Mouse (Mus musculus) liver, embryonic 13.5 days (tissue): ENCODE results near the gene Jag2. TPM values are rescaled to one million over a fixed set of nuclear protein-coding genes. Genes with fewer than 3 reads are reported as not detected.

Source experiments
- ATAC-seq: fragments of 200-750 bp; cut with Nextera tagmentation; 2 replicates; pipeline ENCODE4 v1.8.0; 2017; ENCODE audit warnings: low read depth, mild to moderate bottlenecking, moderate number of reproducible peaks, moderate library complexity
- DNase-seq: peaks from one replicate; pipeline ENCODE4 v3.0.0; 2022
- H3K27ac ChIP-seq: fragments of 300-500 bp; sonication (generic); 2 replicates; pipeline ENCODE4 v1.5.1; 2015; ENCODE audit warnings: moderate library complexity, mild to moderate bottlenecking, inconsistent platforms
- H3K27me3 ChIP-seq: fragments of 300-500 bp; sonication (generic); 2 replicates; pipeline ENCODE4 v1.6.1; 2015; ENCODE audit warnings: mild to moderate bottlenecking, inconsistent platforms
- H3K36me3 ChIP-seq: fragments of 300-500 bp; sonication (generic); 2 replicates; pipeline ENCODE4 v1.6.1; 2015; ENCODE audit warnings: mild to moderate bottlenecking, inconsistent platforms
- H3K4me1 ChIP-seq: fragments of 300-500 bp; sonication (generic); replicated peaks from 2 replicates; pipeline ENCODE4 v1.6.1; 2015; ENCODE audit warnings: inconsistent platforms
- H3K4me2 ChIP-seq: fragments of 300-500 bp; sonication (generic); 2 replicates; pipeline ENCODE4 v1.6.1; 2015; ENCODE audit warnings: inconsistent platforms, mild to moderate bottlenecking, moderate library complexity
- H3K4me3 ChIP-seq: fragments of 300-500 bp; sonication (generic); replicated peaks from 2 replicates; pipeline ENCODE4 v1.5.1; 2015; ENCODE audit warnings: mild to moderate bottlenecking, inconsistent platforms
- H3K9ac ChIP-seq: fragments of 300-500 bp; sonication (generic); 2 replicates; pipeline ENCODE4 v1.6.1; 2015; ENCODE audit warnings: mild to moderate bottlenecking, inconsistent platforms
- H3K9me3 ChIP-seq: fragments of 300-500 bp; sonication (generic); replicated peaks from 2 replicates; pipeline ENCODE4 v1.6.1; 2016; ENCODE audit warnings: inconsistent platforms
- WGBS: fragments of 180-500 bp; shearing (Covaris S2); methylation state at CpG from one replicate; pipeline ENCODE4 v1.1.7; 2015; ENCODE audit not compliant: insufficient replicate concordance; 5-methylcytosine and 5-hydroxymethylcytosine counted together
- microRNA-seq: library from miRNA; unstranded; fragments of <30 nt; microRNA quantifications from one replicate; pipeline ENCODE4, GENCODE M21; 2016
- polyA plus RNA-seq: library from polyadenylated mRNA; unstranded; fragments of >200 nt; fragmentation: Nextera tagmentation; extraction: Ambion mirVana; gene quantifications from 2 replicates; pipeline ENCODE4 v1.2.1, GENCODE M21; 2015

Gene Jag2
- polyA plus RNA-seq, 1 experiment from 2014 or later = 0.20 TPM

GRCm38 (mm10) chr12:112866467-112867080, 63.0 kb downstream of the Jag2 start:
- ATAC-seq (no peak), DNase-seq (no peak)
- H3K4me2 ChIP-seq = no peak overlapping the region
- H3K36me3 ChIP-seq = no peaks in the 10 kb centered on the region
- peaks cover 31% of the 10 kb centered on the region for H3K27me3 ChIP-seq
- H3K9me3 ChIP-seq = no peaks in the 10 kb centered on the region
- H3K27ac ChIP-seq = no peak overlapping the region
- no peak overlapping the region for H3K4me3 ChIP-seq
- H3K9ac ChIP-seq = no peak overlapping the region
- WGBS = 67% methylated on average over 8 of the region's 8 CpGs
- peaks cover 9% of the 10 kb centered on the region for H3K4me1 ChIP-seq

- H3K4me2 ChIP-seq = no peak overlapping the region
- H3K27ac ChIP-seq = no peak overlapping the region
- H3K4me3 ChIP-seq = no peak overlapping the region
- H3K27me3 ChIP-seq = peaks cover 15% of the 10 kb centered on the region; the same call in 1 of the 2 replicates
- 39% methylated on average over 7 of the region's 7 CpGs for WGBS
- peaks cover 15% of the 10 kb centered on the region for H3K4me1 ChIP-seq
- H3K36me3 ChIP-seq = no peaks in the 10 kb centered on the region
- DNase-seq (no peak), ATAC-seq (no peak)
- no peaks in the 10 kb centered on the region for H3K9me3 ChIP-seq
- no peak overlapping the region for H3K9ac ChIP-seq
Observed at GRCm38 (mm10) chr12:112864804-112865203, 64.8 kb downstream of the Jag2 start.

GRCm38 (mm10) chr12:112861911-112862321, 67.7 kb downstream of the Jag2 start:
- H3K9ac ChIP-seq = no peak overlapping the region
- no peaks in the 10 kb centered on the region for H3K9me3 ChIP-seq
- no peaks in the 10 kb centered on the region for H3K36me3 ChIP-seq
- no peaks in the 10 kb centered on the region for H3K27me3 ChIP-seq
- H3K4me1 ChIP-seq = peaks cover 9% of the 10 kb centered on the region
- H3K4me3 ChIP-seq = no peak overlapping the region
- H3K27ac ChIP-seq = no peak overlapping the region
- ATAC-seq = no peak
- WGBS = 70% methylated on average over 9 of the region's 9 CpGs
- DNase-seq = no peak
- no peak overlapping the region for H3K4me2 ChIP-seq

DNA sequence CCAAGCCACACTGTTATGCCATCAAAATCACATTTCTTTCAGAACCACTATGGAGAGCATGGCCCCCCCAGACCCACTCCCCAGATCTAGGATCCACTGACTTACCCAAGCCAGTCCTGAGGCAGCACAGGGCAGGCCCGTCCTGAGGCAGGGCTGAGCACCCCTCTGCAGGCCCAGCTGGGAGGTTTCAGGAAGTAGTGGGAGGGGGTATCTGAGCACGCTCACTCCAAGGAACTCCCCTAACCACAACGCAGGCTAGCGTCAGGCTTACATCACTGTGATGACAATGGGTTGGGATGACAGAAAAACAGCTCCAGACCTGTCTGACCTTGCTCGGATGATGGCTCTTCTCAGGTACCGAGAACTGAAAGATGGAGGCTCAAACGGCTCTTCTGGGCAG, 68.8 kb downstream of the Jag2 start:
- Histone ChIP-seq H3K27ac (no peak overlapping the region), H3K4me2 (0 out of 2 replicates have a peak overlapping the region, but pooled peaks have one; percentile 19), H3K4me3 (no peak overlapping the region), H3K36me3 (no peaks in the 10 kb centered on the region), H3K9me3 (no peaks in the 10 kb centered on the region), H3K4me1 (peaks cover 9% of the 10 kb centered on the region), H3K27me3 (no peaks in the 10 kb centered on the region), H3K9ac (no peak overlapping the region)
- peak; percentile 37; the same call in 1 of the 2 replicates for ATAC-seq
- 39% methylated on average over 7 of the region's 7 CpGs for WGBS
- DNase-seq = no peak

DNA sequence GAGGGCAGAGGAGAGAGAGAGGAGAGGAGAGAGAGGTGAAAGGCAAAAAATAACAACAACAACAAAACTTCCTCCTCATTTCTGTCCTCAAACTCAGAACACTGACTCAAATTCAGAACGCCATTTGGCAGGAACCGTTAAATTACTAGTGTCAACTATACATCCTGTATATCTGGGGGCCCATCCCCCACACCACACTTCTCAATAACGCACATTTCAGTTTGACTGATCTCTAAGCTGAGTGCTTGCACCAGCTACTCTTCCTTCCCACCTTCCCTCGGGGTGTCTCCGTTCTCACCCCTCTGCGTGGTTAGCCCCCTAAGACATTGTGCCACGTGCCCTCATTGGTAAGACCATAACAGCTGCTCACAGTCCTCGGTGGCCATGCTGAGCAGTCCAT, 69.6 kb downstream of the Jag2 start:
- ATAC-seq (no peak), DNase-seq (no peak)
- no peaks in the 10 kb centered on the region for H3K36me3 ChIP-seq
- H3K4me2 ChIP-seq = 0 out of 2 replicates have a peak overlapping the region, but pooled peaks have one; percentile 19
- H3K9ac ChIP-seq = no peak overlapping the region
- no peaks in the 10 kb centered on the region for H3K9me3 ChIP-seq
- no peaks in the 10 kb centered on the region for H3K27me3 ChIP-seq
- H3K4me1 ChIP-seq = peaks cover 9% of the 10 kb centered on the region
- H3K4me3 ChIP-seq = no peak overlapping the region
- WGBS = 28% methylated on average over 8 of the region's 8 CpGs
- no peak overlapping the region for H3K27ac ChIP-seq

GRCm38 (mm10) chr12:112858581-112859336, 70.8 kb downstream of the Jag2 start:
- no peak for ATAC-seq

More at GRCm38 (mm10) chr12:112858581-112859336, 70.8 kb downstream of the Jag2 start:
- peaks cover 7% of the 10 kb centered on the region; the same call in 1 of the 2 replicates for H3K4me1 ChIP-seq
- 70% methylated on average over 9 of the region's 9 CpGs for WGBS
- no peaks in the 10 kb centered on the region for H3K27me3 ChIP-seq
- no peaks in the 10 kb centered on the region for H3K9me3 ChIP-seq
- no peak overlapping the region for H3K4me2 ChIP-seq
- H3K27ac ChIP-seq = no peak overlapping the region
- H3K4me3 ChIP-seq = no peak overlapping the region
- no peak overlapping the region for H3K9ac ChIP-seq
- no peak for DNase-seq
- no peaks in the 10 kb centered on the region for H3K36me3 ChIP-seq

Small RNA genes lying within 50 kb of the gene (microRNA-seq; reads per million reads assigned to microRNA genes)
- gene Mir6941 = not detected

Other genes starting within 250 kb of the Jag2 start
- 2.5 and 2.9 TPM in 2 replicates for gene Cep170b, start 209.3 kb downstream of the Jag2 start, polyA plus RNA-seq
- gene Pld4, start 169.1 kb downstream of the Jag2 start, polyA plus RNA-seq = 9.6 and 11.0 TPM in 2 replicates
- gene Ahnak2, start 127.1 kb downstream of the Jag2 start, polyA plus RNA-seq = 0.13 and 0.15 TPM in 2 replicates
- gene Clba1, start 120.8 kb downstream of the Jag2 start, polyA plus RNA-seq = 0.71 and 0.83 TPM in 2 replicates
- 69.5 and 76.9 TPM in 2 replicates for gene Cdca4, start 100.4 kb downstream of the Jag2 start, polyA plus RNA-seq
- 0.23 and 0.30 TPM in 2 replicates for gene Gpr132, start 61.5 kb downstream of the Jag2 start, polyA plus RNA-seq
- gene Nudt14, start 12.3 kb upstream of the Jag2 start, polyA plus RNA-seq = 14.7 and 15.2 TPM in 2 replicates
- 6.3 and 6.6 TPM in 2 replicates for gene Btbd6, start 46.7 kb upstream of the Jag2 start, polyA plus RNA-seq
- gene Brf1, start 70.9 kb upstream of the Jag2 start, polyA plus RNA-seq = 28.3 and 28.8 TPM in 2 replicates
- 5.2 and 6.2 TPM in 2 replicates for gene Pacs2, start 84.7 kb upstream of the Jag2 start, polyA plus RNA-seq
- gene Tex22, start 144.7 kb upstream of the Jag2 start, polyA plus RNA-seq = not detected in 2 replicates
- 4.8 and 6.1 TPM in 2 replicates for gene Mta1, start 168.5 kb upstream of the Jag2 start, polyA plus RNA-seq
- 47.9 and 50.4 TPM in 2 replicates for gene Crip2, start 210.5 kb upstream of the Jag2 start, polyA plus RNA-seq
- gene Crip1, start 216.5 kb upstream of the Jag2 start, polyA plus RNA-seq = 84.5 and 94.1 TPM in 2 replicates
- gene Tedc1, start 226.6 kb upstream of the Jag2 start, polyA plus RNA-seq = 12.0 and 12.9 TPM in 2 replicates